20 mouse cellular contexts compared by ENCODE assay signal in genomic region chr19:3753738-3754137, GRCm38 (mm10). TPM values are rescaled to one million over a fixed set of nuclear protein-coding genes. Genes with fewer than 3 reads are reported as not detected.
DNase-seq lines count a peak whose midpoint lies in the region; ATAC-seq lines count a peak whose summit lies in the region.
"Had no signal": no experiment of that assay in that cellular context is flagged by ENCODE, and none has a peak within 500 bp of the region (broad histone marks: within the 10 kb centered on the region; RNA-seq: fewer than 3 reads in every experiment).

No protein-coding gene starts in this region.

- peak overlapping the region; percentile 54 for H3K4me3 ChIP-seq in megakaryocyte, embryonic 14.5 days (replicated peaks)
- no peak overlapping the region for H3K4me3 ChIP-seq in embryonic facial prominence, embryonic 10.5 days
- H3K4me3 ChIP-seq in forebrain, embryonic 12.5 days (replicated peaks) = no peak overlapping the region
- H3K4me3 ChIP-seq: embryonic facial prominence, embryonic 13.5 days; heart, adult 2 months; heart, embryonic 15.5 days; intestine, embryonic 15.5 days had no signal

- H3K27ac ChIP-seq in embryonic facial prominence, embryonic 10.5 days (replicated peaks) = no peak overlapping the region
- H3K27ac ChIP-seq in forebrain, embryonic 12.5 days = no peak overlapping the region
- H3K27ac ChIP-seq: embryonic facial prominence, embryonic 13.5 days; heart, adult 2 months; heart, embryonic 15.5 days; hindbrain, embryonic 14.5 days; intestine, embryonic 15.5 days had no signal

- peaks cover 20% of the 10 kb centered on the region for H3K4me1 ChIP-seq in megakaryocyte, embryonic 14.5 days
- H3K4me1 ChIP-seq in embryonic facial prominence, embryonic 10.5 days = no peaks in the 10 kb centered on the region
- H3K4me1 ChIP-seq in forebrain, embryonic 12.5 days = no peaks in the 10 kb centered on the region
- H3K4me1 ChIP-seq: embryonic facial prominence, embryonic 13.5 days; heart, embryonic 15.5 days; intestine, embryonic 15.5 days had no signal

- no peaks in the 10 kb centered on the region for H3K36me3 ChIP-seq in megakaryocyte, embryonic 14.5 days (replicated peaks; ENCODE audit: low read length)
- no peaks in the 10 kb centered on the region for H3K36me3 ChIP-seq in splenic B cell, adult 2 months (ENCODE audit: control insufficient read depth, insufficient read depth, low read length, poor library complexity, severe bottlenecking)
- H3K36me3 ChIP-seq in embryonic facial prominence, embryonic 10.5 days (replicated peaks) = no peaks in the 10 kb centered on the region
- H3K36me3 ChIP-seq in forebrain, embryonic 12.5 days (replicated peaks) = no peaks in the 10 kb centered on the region
- H3K36me3 ChIP-seq: embryonic facial prominence, embryonic 13.5 days; heart, embryonic 15.5 days; intestine, embryonic 15.5 days had no signal

- 63% methylated on average over 8 of the region's 8 CpGs for WGBS in embryonic facial prominence, embryonic 10.5 days
- WGBS in forebrain, embryonic 12.5 days = 62% methylated on average over 8 of the region's 8 CpGs

- peaks cover 19% of the 10 kb centered on the region for H3K27me3 ChIP-seq in megakaryocyte, embryonic 14.5 days (replicated peaks)
- no peaks in the 10 kb centered on the region for H3K27me3 ChIP-seq in splenic B cell, adult 2 months (ENCODE audit: control insufficient read depth, insufficient read depth, low read length, poor library complexity, severe bottlenecking)
- H3K27me3 ChIP-seq in embryonic facial prominence, embryonic 10.5 days (replicated peaks; ENCODE audit: low read depth, poor library complexity, severe bottlenecking) = no peaks in the 10 kb centered on the region
- H3K27me3 ChIP-seq in forebrain, embryonic 12.5 days = no peaks in the 10 kb centered on the region
- H3K27me3 ChIP-seq: embryonic facial prominence, embryonic 13.5 days; heart, embryonic 15.5 days; intestine, embryonic 15.5 days had no signal

- peaks cover 4% of the 10 kb centered on the region; the same call in 1 of the 2 replicates for H3K9me3 ChIP-seq in megakaryocyte, embryonic 14.5 days
- peaks cover 3% of the 10 kb centered on the region; the same call in 1 of the 2 replicates for H3K9me3 ChIP-seq in embryonic facial prominence, embryonic 10.5 days
- H3K9me3 ChIP-seq in forebrain, embryonic 12.5 days = no peaks in the 10 kb centered on the region
- H3K9me3 ChIP-seq: embryonic facial prominence, embryonic 13.5 days; heart, embryonic 15.5 days; intestine, embryonic 15.5 days had no signal

- peak; percentile 42 to 56 for DNase-seq in B cell, adult 2 months
- peak; percentile 45 for DNase-seq in MEL-GATA-1-ER (ENCODE audit: extremely low read depth, low read depth)
- peak; percentile 67 for DNase-seq in splenic B cell, adult 2 months (ENCODE audit: low read depth, low spot score)
- no peak for DNase-seq in cerebellum, postnatal 10 days
- no peak for DNase-seq in embryonic facial prominence, embryonic 10.5 days (ENCODE audit: low spot score)
- DNase-seq: adrenal gland, adult 8-10 months; adrenal gland, postnatal 36 days; cerebellum, adult 2 months; cerebellum, postnatal 14 days; gastrocnemius, postnatal 36 days; heart, adult 2 months; heart, postnatal 14 days had no signal

- H3K4me2 ChIP-seq in forebrain, embryonic 12.5 days = no peak overlapping the region
- H3K4me2 ChIP-seq: embryonic facial prominence, embryonic 13.5 days; heart, embryonic 11.5 days; heart, embryonic 15.5 days; hindbrain, embryonic 14.5 days; intestine, embryonic 15.5 days had no signal

- no peak for ATAC-seq in forebrain, embryonic 12.5 days (ENCODE audit: low FRiP score)
- ATAC-seq: forebrain, embryonic 14.5 days had no signal

- no peak overlapping the region for H3K9ac ChIP-seq in forebrain, embryonic 12.5 days
- H3K9ac ChIP-seq: embryonic facial prominence, embryonic 13.5 days; heart, embryonic 15.5 days; hindbrain, embryonic 14.5 days; intestine, embryonic 15.5 days had no signal

RNA-seq across cellular contexts. Expression of gene Kmt5b, which starts 13.5 kb away (rescaled TPM):
- 2.1 and 3.5 TPM in 2 replicates for polyA plus RNA-seq in megakaryocyte, embryonic 14.5 days (2012; ENCODE audit: insufficient read depth, low replicate concordance)
- polyA plus RNA-seq in embryonic facial prominence, embryonic 10.5 days (2016; fragmentation: Nextera tagmentation; extraction: Ambion mirVana) = 29.4 and 31.2 TPM in 2 replicates
- polyA plus RNA-seq in forebrain, embryonic 12.5 days (2016; fragmentation: Nextera tagmentation; extraction: Ambion mirVana) = 58.0 and 60.6 TPM in 2 replicates

RNA-seq across cellular contexts. Expression of gene 1810055G02Rik, which starts 45.6 kb away (rescaled TPM):
- 11.1 and 12.3 TPM in 2 replicates for polyA plus RNA-seq in megakaryocyte, embryonic 14.5 days (2012; ENCODE audit: insufficient read depth, low replicate concordance)
- polyA plus RNA-seq in embryonic facial prominence, embryonic 10.5 days (2016; fragmentation: Nextera tagmentation; extraction: Ambion mirVana) = 46.4 and 46.5 TPM in 2 replicates
- polyA plus RNA-seq in forebrain, embryonic 12.5 days (2016; fragmentation: Nextera tagmentation; extraction: Ambion mirVana) = 35.1 and 40.2 TPM in 2 replicates

Comparison
In these comparisons a context has a peak if more than half of its experiments do, and no peak if none do; other contexts are left out.
1. DNase-seq: peak in B cell, adult 2 months (2 of 2), MEL-GATA-1-ER (single experiment) and splenic B cell, adult 2 months (single experiment); none in cerebellum, postnatal 10 days (0 of 2) and embryonic facial prominence, embryonic 10.5 days (single experiment).